Mouse (Mus musculus) left cerebral cortex, postnatal 10 days (tissue): ENCODE data around the gene Plxnd1. TPM values are rescaled to one million over a fixed set of nuclear protein-coding genes. Genes with fewer than 3 reads are reported as not detected.

Experiments used
- DNase-seq, 2 experiments: peaks; one replicate each; pipeline ENCODE4 v3.0.0; 2021 to 2022; ENCODE audit warnings: low spot score in 2 of 2, mixed read lengths in 1 of 2; ENCODE audit errors: extremely low spot score in 1 of 2
- intact Hi-C: fragments of 180-260 bp; cut with DNase I; formaldehyde crosslinking; loops from one replicate; pipeline ENCODE4 v1.15.1; 2025
- total RNA-seq, 2 experiments: library from RNA; stranded (reverse); gene quantifications; 2 replicates each; pipeline ENCODE4 v1.2.3; 2021

The Plxnd1 gene
- total RNA-seq, 2 experiments from 2014 or later = 183 to 194 TPM

DNA sequence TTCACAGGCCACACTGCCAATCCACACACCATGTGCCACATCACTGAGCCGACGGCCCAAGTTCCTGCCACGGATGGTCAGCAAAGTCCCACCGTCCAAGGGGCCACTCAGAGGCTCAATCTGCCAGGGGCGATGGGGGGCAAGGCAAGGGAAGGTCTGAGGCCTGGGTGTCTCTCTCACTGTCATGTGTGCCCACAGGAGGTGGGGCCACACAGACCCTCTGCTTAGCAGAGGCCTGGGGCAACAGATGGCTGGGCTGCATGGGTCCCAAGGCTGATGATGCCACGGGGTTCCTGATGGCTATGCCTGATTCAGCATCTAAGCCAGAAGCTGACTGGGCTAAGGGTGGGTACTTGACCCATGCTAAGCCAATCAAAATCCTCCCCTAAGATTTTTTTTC, 26.1 kb downstream of the Plxnd1 start:
- intact Hi-C loops = no loop called here
- DNase-seq = no peak

DNA sequence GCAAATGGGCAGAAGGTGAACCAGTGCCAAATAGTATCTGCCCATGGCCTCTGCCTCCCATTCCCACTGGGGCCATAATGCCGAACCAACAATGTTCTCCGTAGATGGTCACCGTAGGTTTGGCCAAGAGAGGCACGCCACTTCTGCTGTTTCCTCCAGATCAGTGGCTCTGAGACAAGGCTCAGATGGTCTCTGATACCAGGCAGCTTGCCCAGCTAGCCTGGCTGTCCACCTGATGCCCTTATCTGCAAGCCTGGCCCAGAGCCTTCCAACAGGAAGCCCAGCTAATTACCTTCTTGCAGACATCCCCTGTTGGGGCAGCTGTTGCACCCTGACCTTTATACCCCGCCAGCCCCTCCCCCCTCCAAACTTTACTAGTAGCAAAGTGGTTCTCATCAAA, 26.7 kb downstream of the Plxnd1 start:
- no peak for DNase-seq
- intact Hi-C loops = no loop called here

- intact Hi-C loops = no loop called here
- DNase-seq = no peak
Measured at GRCm38 (mm10) chr6:115967291-115967880, 27.4 kb downstream of the Plxnd1 start.

DNA sequence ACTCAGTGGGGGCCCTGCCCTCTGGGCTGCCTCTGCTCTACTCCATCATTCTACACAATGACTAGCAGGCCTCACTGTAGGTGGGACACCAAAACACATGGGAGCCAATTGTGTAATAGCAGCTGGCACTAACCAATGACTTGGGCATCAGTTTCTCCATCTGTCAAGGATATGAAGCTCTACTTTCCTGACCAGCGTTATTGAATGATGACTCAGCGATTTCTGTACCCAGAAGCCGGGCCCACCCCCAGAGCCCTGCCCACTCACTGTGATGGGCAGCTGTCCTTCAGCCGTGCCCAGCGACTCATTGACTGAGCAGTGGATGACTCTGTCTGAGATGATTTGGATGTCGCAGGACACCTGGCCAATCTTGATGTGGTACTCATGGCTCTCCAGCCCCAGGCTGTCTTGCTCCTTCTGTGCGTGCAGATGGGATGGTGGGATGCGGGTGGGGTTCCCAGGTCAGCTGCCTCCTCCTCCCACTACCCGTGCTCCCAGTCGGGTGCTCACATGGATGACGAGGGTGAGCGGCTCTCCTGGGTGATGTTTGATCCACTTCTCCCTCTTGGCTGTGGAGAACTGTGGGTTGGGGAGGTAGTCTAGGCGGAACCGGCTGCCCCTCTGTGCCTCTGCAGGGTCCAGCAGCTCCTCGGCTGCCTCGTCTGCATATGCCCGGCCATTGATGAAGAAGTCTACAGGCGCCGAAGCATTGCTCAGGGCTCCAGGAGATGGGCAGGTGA, 28.4 kb downstream of the Plxnd1 start:
- intact Hi-C loops = no loop called here
- no peak for DNase-seq

- DNase-seq = no peak
- intact Hi-C loops = no loop called here
Measured at GRCm38 (mm10) chr6:115963656-115964055, 31.1 kb downstream of the Plxnd1 start.

DNA sequence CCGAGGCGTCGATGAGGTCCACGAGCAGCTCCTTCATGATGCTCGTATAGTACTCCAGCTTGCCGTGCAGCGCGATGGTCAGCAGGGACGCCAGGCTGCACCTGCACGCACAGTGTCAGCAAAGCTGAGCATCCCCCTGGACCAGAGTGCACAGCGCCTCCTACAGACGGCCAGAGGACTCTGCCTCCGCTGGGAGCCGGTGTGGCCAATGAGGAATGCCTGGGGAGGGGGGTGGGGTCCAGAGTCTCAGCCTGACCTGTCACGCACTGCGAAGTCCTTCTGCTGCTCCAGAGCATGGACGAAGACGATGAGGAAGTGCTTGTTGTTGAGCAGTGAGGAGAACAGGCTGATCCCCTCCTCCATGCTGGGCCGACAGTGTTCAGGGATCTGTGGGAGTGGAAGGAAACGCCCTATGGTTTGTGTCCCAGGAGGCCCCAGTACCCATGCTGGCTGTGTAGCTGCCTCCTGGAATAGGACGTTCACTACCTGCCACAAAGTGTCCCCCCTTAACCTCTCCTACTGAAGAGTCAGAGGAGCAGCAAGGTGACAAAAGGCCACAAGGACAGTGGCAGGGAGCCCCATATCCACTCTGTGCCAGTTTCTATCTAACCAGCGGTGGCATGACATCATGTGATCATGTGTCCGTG, 32.2 kb downstream of the Plxnd1 start:
- intact Hi-C loops = no loop called here
- DNase-seq = peak in 1 of 2 experiments; percentile 42

GRCm38 (mm10) chr6:115961743-115962142, 33.1 kb downstream of the Plxnd1 start:
- DNase-seq = no peak
- intact Hi-C loops = no loop called here

GRCm38 (mm10) chr6:115960322-115960721, 34.5 kb downstream of the Plxnd1 start:
- no peak for DNase-seq
- intact Hi-C loops = no loop called here

- peak in 1 of 2 experiments; percentile 85 for DNase-seq
Measured at GRCm38 (mm10) chr6:115959151-115959691, 35.6 kb downstream of the Plxnd1 start.

DNA sequence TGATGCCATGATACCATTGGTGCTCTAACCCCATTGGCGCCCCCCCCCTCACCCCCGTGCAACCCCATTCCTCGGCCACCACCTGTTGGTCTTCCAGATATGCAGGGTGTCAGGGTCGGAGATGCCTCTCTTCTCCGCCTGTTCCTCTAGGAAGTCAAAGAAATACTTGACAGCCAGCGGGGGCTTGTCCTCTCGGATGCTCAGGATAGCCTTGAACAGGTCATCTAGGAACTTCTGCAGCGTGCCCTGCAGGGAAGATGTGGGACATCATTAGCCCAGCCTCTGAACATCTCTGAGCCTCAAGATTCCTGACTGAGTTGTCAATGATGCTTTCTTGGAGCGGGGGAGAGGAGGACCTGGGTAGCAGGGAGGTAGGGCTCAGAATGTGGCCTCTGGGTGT, 36.4 kb downstream of the Plxnd1 start:
- intact Hi-C loops = no loop called here
- DNase-seq = no peak

More at GRCm38 (mm10) chr6:115959151-115959691, 35.6 kb downstream of the Plxnd1 start:
- intact Hi-C loops = no loop called here

DNA sequence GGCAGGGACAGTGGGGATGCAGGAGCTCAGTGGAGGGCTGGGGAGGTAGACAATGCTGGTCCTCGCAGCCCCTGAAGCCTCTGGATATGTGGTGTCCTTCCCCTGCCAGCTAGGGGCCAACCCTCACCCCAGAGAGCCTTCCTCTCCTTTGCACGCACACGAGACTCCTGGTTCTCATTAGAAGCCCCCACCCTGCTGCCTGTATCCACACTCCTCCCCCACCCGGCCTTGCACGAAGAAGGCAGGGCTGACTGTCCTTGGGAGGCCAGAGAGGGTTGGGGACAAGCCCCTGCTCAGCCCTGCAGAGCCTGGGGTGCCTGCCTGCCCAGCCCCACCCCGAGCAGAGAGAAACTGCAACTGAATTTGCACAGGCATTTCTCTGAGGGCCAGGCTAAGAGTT, 37.1 kb downstream of the Plxnd1 start:
- DNase-seq = no peak
- intact Hi-C loops = no loop called here

DNA sequence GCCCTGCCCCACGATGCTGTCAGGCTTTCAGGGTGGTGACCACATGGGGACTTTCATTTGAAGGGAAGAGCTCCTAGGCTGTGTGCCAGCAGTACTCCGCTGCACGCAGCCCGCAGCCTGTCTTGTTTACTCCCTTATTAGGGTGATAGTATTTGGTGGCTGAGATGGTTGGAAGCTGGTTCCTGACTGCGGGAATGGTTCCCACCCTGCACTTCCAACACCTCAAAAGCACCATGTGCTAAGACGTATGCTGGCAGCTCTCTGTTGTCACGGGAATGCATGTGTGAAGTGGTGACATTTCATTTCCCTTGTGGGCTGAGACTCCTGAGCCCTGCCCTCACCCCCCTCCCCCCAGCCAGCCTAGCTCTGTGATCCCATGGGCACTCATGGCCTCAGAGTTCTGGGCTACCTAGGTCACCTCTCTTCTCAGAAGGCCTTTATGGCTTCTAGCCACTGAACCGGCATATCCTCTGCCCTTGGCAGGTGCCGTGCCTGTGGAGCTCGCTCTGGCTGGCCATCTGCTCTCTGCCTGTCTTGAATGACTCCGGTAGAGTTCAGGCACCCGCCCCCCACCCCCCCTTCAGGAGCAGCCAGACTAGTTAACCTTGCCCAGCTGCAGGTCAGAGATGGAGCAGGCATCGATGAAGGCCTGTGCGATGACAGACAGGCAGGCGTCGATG, 37.7 kb downstream of the Plxnd1 start:
- intact Hi-C loops = no loop called here
- DNase-seq = peak in 1 of 2 experiments; percentile 68

- intact Hi-C loops = no loop called here
- DNase-seq = no peak
Measured at GRCm38 (mm10) chr6:115956418-115956921, 38.3 kb downstream of the Plxnd1 start.

GRCm38 (mm10) chr6:115955664-115956063, 39.1 kb downstream of the Plxnd1 start:
- DNase-seq = no peak
- intact Hi-C loops = no loop called here

DNA sequence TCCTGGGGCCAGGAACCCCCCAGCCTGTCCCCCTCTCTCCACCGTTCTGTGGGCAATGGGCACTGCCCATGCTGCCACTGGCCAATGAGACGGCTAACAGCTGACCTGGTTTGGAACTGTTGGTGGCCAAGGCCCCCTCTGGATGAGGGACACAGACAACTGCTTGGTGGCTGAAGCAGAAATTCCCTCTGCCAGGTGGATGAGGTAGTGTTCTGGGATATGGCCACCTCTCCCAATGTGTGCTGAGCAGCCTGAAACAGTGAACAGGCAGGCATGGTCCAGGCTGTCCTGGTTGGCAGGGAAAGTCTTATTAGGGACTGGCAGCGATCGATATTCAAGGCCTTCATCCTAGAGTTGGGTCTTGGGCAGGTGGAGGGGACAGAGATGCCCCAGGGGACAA, 39.6 kb downstream of the Plxnd1 start:
- DNase-seq = no peak
- intact Hi-C loops = no loop called here

- intact Hi-C loops = no loop called here
- no peak for DNase-seq
Measured at GRCm38 (mm10) chr6:115954506-115955074, 40.2 kb downstream of the Plxnd1 start.

GRCm38 (mm10) chr6:115946389-115946788, 48.4 kb downstream of the Plxnd1 start:
- no peak for DNase-seq

GRCm38 (mm10) chr6:115945633-115946032, 49.2 kb downstream of the Plxnd1 start:
- DNase-seq = no peak
- intact Hi-C loops = no loop called here

More at GRCm38 (mm10) chr6:115946389-115946788, 48.4 kb downstream of the Plxnd1 start:
- intact Hi-C loops = no loop called here

- no peak for DNase-seq
- intact Hi-C loops = no loop called here
Measured at GRCm38 (mm10) chr6:115944638-115945037, 50.2 kb downstream of the Plxnd1 start, which contains the start of gene H1foo. H1foo (plus strand) TSS chr6:115944938.
